Mouse (Mus musculus) limb, embryonic 13.5 days (tissue): ENCODE data around the gene Ahnak. TPM values are rescaled to one million over a fixed set of nuclear protein-coding genes. Genes with fewer than 3 reads are reported as not detected.
"Not testable (repeated sequence)": the region's sequence is repeated elsewhere in the genome, so short reads cannot be mapped to it uniquely, and the experiment has no call there.

Experiments
- ATAC-seq: fragments of 200-750 bp; cut with Nextera tagmentation; 2 replicates; pipeline ENCODE4 v1.8.0; 2017; ENCODE audit warnings: low read depth, moderate number of reproducible peaks, moderate TSS enrichment; ENCODE audit not compliant: low FRiP score
- H3K27ac ChIP-seq: fragments of 300-500 bp; sonication (generic); 2 replicates; pipeline ENCODE4 v1.5.1; 2015; ENCODE audit warnings: inconsistent platforms, mild to moderate bottlenecking, moderate library complexity
- H3K27me3 ChIP-seq: fragments of 300-500 bp; sonication (generic); 2 replicates; pipeline ENCODE4 v1.6.1; 2015; ENCODE audit warnings: mild to moderate bottlenecking, inconsistent platforms
- H3K36me3 ChIP-seq: fragments of 300-500 bp; sonication (generic); 2 replicates; pipeline ENCODE4 v1.6.1; 2015; ENCODE audit warnings: inconsistent platforms, mild to moderate bottlenecking, moderate library complexity
- H3K4me1 ChIP-seq: fragments of 300-500 bp; sonication (generic); 2 replicates; pipeline ENCODE4 v1.6.1; 2015; ENCODE audit warnings: inconsistent platforms
- H3K4me2 ChIP-seq: fragments of 300-500 bp; sonication (generic); replicated peaks from 2 replicates; pipeline ENCODE4 v1.6.1; 2015; ENCODE audit warnings: inconsistent platforms, mild to moderate bottlenecking, moderate library complexity
- H3K4me3 ChIP-seq: fragments of 300-500 bp; sonication (generic); 2 replicates; pipeline ENCODE4 v1.5.1; 2015; ENCODE audit warnings: moderate library complexity, mild to moderate bottlenecking, inconsistent platforms
- H3K9ac ChIP-seq: fragments of 300-500 bp; sonication (generic); 2 replicates; pipeline ENCODE4 v1.6.1; 2015; ENCODE audit warnings: mild to moderate bottlenecking, inconsistent platforms
- H3K9me3 ChIP-seq: fragments of 300-500 bp; sonication (generic); 2 replicates; pipeline ENCODE4 v1.6.1; 2016; ENCODE audit warnings: inconsistent platforms
- WGBS: fragments of 180-500 bp; shearing (Covaris S2); methylation state at CpG from one replicate; pipeline ENCODE4 v1.1.7; 2015; 5-methylcytosine and 5-hydroxymethylcytosine counted together
- polyA plus RNA-seq: library from polyadenylated mRNA; unstranded; fragments of >200 nt; fragmentation: Nextera tagmentation; extraction: Ambion mirVana; gene quantifications from 2 replicates; pipeline ENCODE4 v1.2.1, GENCODE M21; 2015

The Ahnak gene
- polyA plus RNA-seq, 1 experiment from 2014 or later = 35.6 TPM

GRCm38 (mm10) chr19:9051985-9052384, 62.9 kb downstream of the Ahnak start:
- H3K9ac ChIP-seq, H3K9me3 ChIP-seq, H3K27ac ChIP-seq, H3K36me3 ChIP-seq, ATAC-seq, H3K27me3 ChIP-seq, H3K4me3 ChIP-seq, H3K4me2 ChIP-seq: not testable (repeated sequence)
- 80% methylated on average over 4 of the region's 4 CpGs for WGBS
- H3K4me1 ChIP-seq = peaks cover 22% of the 10 kb centered on the region

GRCm38 (mm10) chr19:9052803-9053431, 63.8 kb downstream of the Ahnak start:
- no peak; the same call in 1 of the 2 replicates for ATAC-seq
- H3K27me3 ChIP-seq = no peaks in the 10 kb centered on the region
- no peaks in the 10 kb centered on the region for H3K36me3 ChIP-seq
- H3K4me1 ChIP-seq = peaks cover 12% of the 10 kb centered on the region
- no peak overlapping the region for H3K4me3 ChIP-seq
- 23% methylated on average over 6 of the region's 6 CpGs for WGBS
- H3K4me2 ChIP-seq = peak overlapping the region; percentile 9; the same call in 1 of the 2 replicates
- H3K9me3 ChIP-seq = no peaks in the 10 kb centered on the region; the same call in 1 of the 2 replicates
- 0 out of 2 replicates have a peak overlapping the region, but pooled peaks have one; percentile 25 for H3K9ac ChIP-seq
- peak overlapping the region; percentile 22; the same call in 1 of the 2 replicates for H3K27ac ChIP-seq

- H3K9ac ChIP-seq = no peak overlapping the region
- no peak overlapping the region for H3K4me2 ChIP-seq
- H3K9me3 ChIP-seq = no peaks in the 10 kb centered on the region
- no peak overlapping the region for H3K27ac ChIP-seq
- H3K27me3 ChIP-seq = no peaks in the 10 kb centered on the region
- no peak overlapping the region for H3K4me3 ChIP-seq
- H3K36me3 ChIP-seq = no peaks in the 10 kb centered on the region
- ATAC-seq = no peak
- peaks cover 10% of the 10 kb centered on the region for H3K4me1 ChIP-seq
- 21% methylated on average over 2 of the region's 2 CpGs for WGBS
Measured at GRCm38 (mm10) chr19:9055153-9055552, 66.1 kb downstream of the Ahnak start.

- no peak overlapping the region for H3K4me2 ChIP-seq
- WGBS = 86% methylated on average over 4 of the region's 4 CpGs
- no peak overlapping the region for H3K27ac ChIP-seq
- no peak overlapping the region for H3K4me3 ChIP-seq
- ATAC-seq = no peak
- H3K27me3 ChIP-seq = no peaks in the 10 kb centered on the region
- H3K9ac ChIP-seq = no peak overlapping the region
- no peaks in the 10 kb centered on the region for H3K36me3 ChIP-seq
- no peaks in the 10 kb centered on the region for H3K9me3 ChIP-seq
- H3K4me1 ChIP-seq = peaks cover 10% of the 10 kb centered on the region
Measured at GRCm38 (mm10) chr19:9055703-9056355, 66.7 kb downstream of the Ahnak start.

GRCm38 (mm10) chr19:9057679-9058078, 68.6 kb downstream of the Ahnak start:
- ATAC-seq = no peak
- Histone ChIP-seq H3K27me3 (no peaks in the 10 kb centered on the region), H3K4me3 (no peak overlapping the region), H3K36me3 (no peaks in the 10 kb centered on the region), H3K9ac (no peak overlapping the region), H3K4me1 (peaks cover 9% of the 10 kb centered on the region), H3K27ac (no peak overlapping the region), H3K9me3 (no peaks in the 10 kb centered on the region; the same call in 1 of the 2 replicates), H3K4me2 (no peak overlapping the region)

- Histone ChIP-seq H3K4me1 (peaks cover 2% of the 10 kb centered on the region), H3K27ac (no peak overlapping the region), H3K9ac (no peak overlapping the region), H3K9me3 (no peaks in the 10 kb centered on the region; the same call in 1 of the 2 replicates), H3K4me2 (no peak overlapping the region), H3K27me3 (no peaks in the 10 kb centered on the region), H3K36me3 (no peaks in the 10 kb centered on the region), H3K4me3 (no peak overlapping the region)
- ATAC-seq = no peak
- WGBS = 76% methylated on average over 1 of the region's 1 CpGs
Measured at GRCm38 (mm10) chr19:9058331-9058884, 69.3 kb downstream of the Ahnak start.

- ATAC-seq = no peak
- Histone ChIP-seq H3K4me3 (no peak overlapping the region), H3K9me3 (no peaks in the 10 kb centered on the region; the same call in 1 of the 2 replicates), H3K4me1 (no peaks in the 10 kb centered on the region), H3K27me3 (no peaks in the 10 kb centered on the region), H3K4me2 (no peak overlapping the region), H3K27ac (no peak overlapping the region), H3K9ac (no peak overlapping the region), H3K36me3 (no peaks in the 10 kb centered on the region)
- WGBS = 70% methylated on average over 4 of the region's 4 CpGs
Measured at GRCm38 (mm10) chr19:9058944-9059343, 69.9 kb downstream of the Ahnak start.

GRCm38 (mm10) chr19:9059391-9059790, 70.3 kb downstream of the Ahnak start:
- Histone ChIP-seq H3K9ac (no peak overlapping the region), H3K27me3 (no peaks in the 10 kb centered on the region), H3K36me3 (no peaks in the 10 kb centered on the region), H3K4me2 (no peak overlapping the region), H3K9me3 (no peaks in the 10 kb centered on the region; the same call in 1 of the 2 replicates), H3K4me3 (no peak overlapping the region), H3K4me1 (no peaks in the 10 kb centered on the region), H3K27ac (no peak overlapping the region)
- ATAC-seq = no peak
- 66% methylated on average over 7 of the region's 7 CpGs for WGBS

GRCm38 (mm10) chr19:9060103-9060502, 71.0 kb downstream of the Ahnak start:
- H3K4me3 ChIP-seq = no peak overlapping the region
- H3K9me3 ChIP-seq = no peaks in the 10 kb centered on the region; the same call in 1 of the 2 replicates
- H3K36me3 ChIP-seq = no peaks in the 10 kb centered on the region
- 74% methylated on average over 4 of the region's 4 CpGs for WGBS
- H3K27ac ChIP-seq = no peak overlapping the region
- no peak overlapping the region for H3K4me2 ChIP-seq
- H3K27me3 ChIP-seq = no peaks in the 10 kb centered on the region
- no peak overlapping the region for H3K9ac ChIP-seq
- H3K4me1 ChIP-seq = no peaks in the 10 kb centered on the region
- no peak for ATAC-seq

- Histone ChIP-seq H3K4me3 (no peak overlapping the region), H3K36me3 (no peaks in the 10 kb centered on the region), H3K4me1 (peaks cover 7% of the 10 kb centered on the region), H3K9ac (no peak overlapping the region), H3K27ac (no peak overlapping the region), H3K9me3 (no peaks in the 10 kb centered on the region; the same call in 1 of the 2 replicates), H3K4me2 (no peak overlapping the region), H3K27me3 (no peaks in the 10 kb centered on the region)
- no peak for ATAC-seq
- WGBS = 92% methylated on average over 8 of the region's 8 CpGs
Measured at GRCm38 (mm10) chr19:9061221-9061893, 72.3 kb downstream of the Ahnak start.

- WGBS = 84% methylated on average over 2 of the region's 2 CpGs
- no peak for ATAC-seq
- no peaks in the 10 kb centered on the region; the same call in 1 of the 2 replicates for H3K9me3 ChIP-seq
- H3K4me2 ChIP-seq = no peak overlapping the region
- H3K4me1 ChIP-seq = peaks cover 13% of the 10 kb centered on the region
- no peak overlapping the region for H3K9ac ChIP-seq
- H3K4me3 ChIP-seq = no peak overlapping the region
- H3K36me3 ChIP-seq = no peaks in the 10 kb centered on the region
- no peak overlapping the region for H3K27ac ChIP-seq
- H3K27me3 ChIP-seq = no peaks in the 10 kb centered on the region
Measured at GRCm38 (mm10) chr19:9062822-9063221, 73.7 kb downstream of the Ahnak start.

- H3K27me3 ChIP-seq = no peaks in the 10 kb centered on the region
Measured at GRCm38 (mm10) chr19:9063831-9064230, 74.7 kb downstream of the Ahnak start.

More at GRCm38 (mm10) chr19:9063831-9064230, 74.7 kb downstream of the Ahnak start:
- no peak for ATAC-seq
- H3K4me2 ChIP-seq = no peak overlapping the region
- no peaks in the 10 kb centered on the region for H3K36me3 ChIP-seq
- peaks cover 13% of the 10 kb centered on the region for H3K4me1 ChIP-seq
- H3K9me3 ChIP-seq = no peaks in the 10 kb centered on the region; the same call in 1 of the 2 replicates
- 89% methylated on average over 3 of the region's 3 CpGs for WGBS
- H3K4me3 ChIP-seq = no peak overlapping the region
- no peak overlapping the region for H3K27ac ChIP-seq
- H3K9ac ChIP-seq = no peak overlapping the region
